Mouse (Mus musculus): ENCODE measurements around the gene Apoa2. TPM values are rescaled to one million over a fixed set of nuclear protein-coding genes. Genes with fewer than 3 reads are reported as not detected.

Apoa2 gene
- polyA plus RNA-seq, 1 experiment from 2014 or later = 347 TPM

- Histone ChIP-seq H3K36me3 (ENCODE audit: control insufficient read depth, insufficient read depth, low read length) (0 out of 2 replicates have a peak, but pooled peaks cover 2% of the 10 kb centered on the region), H3K27ac (ENCODE audit: low read length) (peak within 1 kb of the TSS; percentile 92), H3K9me3 (replicated peaks; ENCODE audit: control insufficient read depth, low read length) (0 out of 2 replicates have a peak, but pooled peaks cover 2% of the 10 kb centered on the region), H3K4me2 (ENCODE audit: low read depth, low read length) (peak within 1 kb of the TSS; percentile 56), H3K9ac (ENCODE audit: low read length) (peak within 1 kb of the TSS; percentile 66), H3K27me3 (ENCODE audit: control insufficient read depth, insufficient read depth, low read length) (no peaks in the 10 kb centered on the region), H3K4me3 (replicated peaks; ENCODE audit: low read length) (peak within 1 kb of the TSS; percentile 48), H3K4me1 (ENCODE audit: control insufficient read depth, insufficient read depth, low read length) (peaks cover 46% of the 10 kb centered on the region)
- WGBS = 21% methylated on average over 5 of the region's 5 CpGs
- no peak for ATAC-seq (ENCODE audit: insufficient read depth, low FRiP score)
These were observed 25.2 kb downstream of the Apoa2 start, which contains the start of gene Adamts4 for GRCm38 (mm10) chr1:171249913-171250600. TSS of gene Adamts4 (plus strand) at chr1:171250421.

DNA sequence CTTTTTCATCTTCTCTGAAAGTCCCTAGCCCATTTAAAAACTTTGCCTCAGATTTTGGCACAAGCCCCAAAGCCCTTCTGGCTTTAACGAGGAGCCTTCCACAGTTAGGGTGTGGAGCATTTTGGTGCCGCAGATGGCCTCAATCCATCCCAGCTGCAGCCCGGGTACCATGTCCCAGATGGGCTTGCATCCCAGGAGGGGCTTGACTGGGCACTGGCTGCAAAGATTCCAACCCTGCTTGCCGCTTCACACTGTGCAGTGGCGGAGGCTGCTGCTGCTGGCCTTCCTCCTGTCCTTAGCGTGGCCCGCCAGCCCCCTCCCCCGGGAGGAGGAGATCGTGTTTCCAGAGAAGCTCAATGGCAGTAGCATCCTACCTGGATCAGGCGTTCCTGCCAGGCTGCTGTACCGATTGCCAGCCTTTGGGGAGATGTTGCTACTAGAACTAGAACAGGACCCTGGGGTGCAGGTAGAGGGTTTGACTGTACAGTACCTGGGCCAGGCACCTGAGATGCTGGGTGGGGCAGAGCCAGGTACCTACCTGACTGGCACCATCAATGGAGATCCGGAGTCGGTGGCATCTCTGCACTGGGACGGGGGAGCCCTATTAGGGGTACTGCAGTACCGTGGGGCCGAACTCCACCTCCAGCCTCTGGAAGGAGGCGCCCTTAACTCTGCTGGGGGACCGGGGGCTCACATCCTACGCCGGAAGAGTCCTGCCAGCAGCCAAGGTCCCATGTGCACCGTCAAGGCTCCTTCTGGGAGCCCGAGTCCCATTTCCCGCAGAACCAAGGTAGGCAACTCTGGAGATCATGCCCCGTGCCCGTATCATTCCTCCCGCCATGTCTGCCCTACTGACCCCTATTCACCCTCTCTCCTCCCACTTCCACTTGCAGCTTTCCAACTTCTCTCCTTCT lies 26.1 kb downstream of the Apoa2 start, which contains the start of gene Ndufs2:
Gene Ndufs2 (minus strand): TSS at position 709 of the 914 bp plus-strand sequence.
- Histone ChIP-seq H3K36me3 (ENCODE audit: control insufficient read depth, insufficient read depth, low read length) (0 out of 2 replicates have a peak, but pooled peaks cover 2% of the 10 kb centered on the region), H3K9ac (ENCODE audit: low read length) (peak within 1 kb of the TSS; percentile 66), H3K27ac (ENCODE audit: low read length) (peak within 1 kb of the TSS; percentile 92), H3K4me1 (ENCODE audit: control insufficient read depth, insufficient read depth, low read length) (peaks cover 41% of the 10 kb centered on the region), H3K4me3 (replicated peaks; ENCODE audit: low read length) (peak within 1 kb of the TSS; percentile 48), H3K4me2 (ENCODE audit: low read depth, low read length) (peak within 1 kb of the TSS; percentile 56), H3K9me3 (replicated peaks; ENCODE audit: control insufficient read depth, low read length) (0 out of 2 replicates have a peak, but pooled peaks cover 2% of the 10 kb centered on the region), H3K27me3 (ENCODE audit: control insufficient read depth, insufficient read depth, low read length) (no peaks in the 10 kb centered on the region)
- no peak for ATAC-seq (ENCODE audit: insufficient read depth, low FRiP score)
- 25% methylated on average over 26 of the region's 26 CpGs for WGBS

GRCm38 (mm10) chr1:171251594-171252324 lies 26.9 kb downstream of the Apoa2 start:
- H3K36me3 ChIP-seq (ENCODE audit: control insufficient read depth, insufficient read depth, low read length) = 0 out of 2 replicates have a peak, but pooled peaks cover 2% of the 10 kb centered on the region
- H3K4me2 ChIP-seq (ENCODE audit: low read depth, low read length) = peak overlapping the region; percentile 56
- ATAC-seq (ENCODE audit: insufficient read depth, low FRiP score) = peak; percentile 60
- 10% methylated on average over 13 of the region's 13 CpGs for WGBS
- H3K9ac ChIP-seq (ENCODE audit: low read length) = peak overlapping the region; percentile 66
- peaks cover 36% of the 10 kb centered on the region for H3K4me1 ChIP-seq (ENCODE audit: control insufficient read depth, insufficient read depth, low read length)
- H3K27me3 ChIP-seq (ENCODE audit: control insufficient read depth, insufficient read depth, low read length) = no peaks in the 10 kb centered on the region
- peak overlapping the region; percentile 48 for H3K4me3 ChIP-seq (replicated peaks; ENCODE audit: low read length)
- H3K9me3 ChIP-seq (replicated peaks; ENCODE audit: control insufficient read depth, low read length) = 0 out of 2 replicates have a peak, but pooled peaks cover 2% of the 10 kb centered on the region
- peak overlapping the region; percentile 92 for H3K27ac ChIP-seq (ENCODE audit: low read length)

DNA sequence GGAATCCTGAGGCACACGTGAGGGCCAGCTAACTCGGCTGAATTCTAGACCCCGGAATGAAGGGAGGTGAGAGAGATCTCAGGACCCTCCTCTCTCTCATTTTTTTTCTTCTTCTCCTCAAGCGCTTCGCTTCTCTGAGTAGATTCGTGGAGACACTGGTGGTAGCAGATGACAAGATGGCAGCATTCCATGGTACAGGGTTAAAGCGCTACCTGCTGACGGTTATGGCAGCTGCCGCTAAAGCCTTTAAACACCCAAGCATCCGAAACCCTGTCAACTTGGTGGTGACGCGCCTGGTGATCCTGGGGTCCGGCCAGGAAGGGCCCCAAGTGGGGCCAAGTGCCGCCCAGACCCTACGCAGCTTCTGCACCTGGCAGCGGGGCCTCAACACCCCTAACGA lies 27.6 kb downstream of the Apoa2 start:
- H3K9ac ChIP-seq (ENCODE audit: low read length) = peak overlapping the region; percentile 66
- no peaks in the 10 kb centered on the region for H3K27me3 ChIP-seq (ENCODE audit: control insufficient read depth, insufficient read depth, low read length)
- no peak for ATAC-seq (ENCODE audit: insufficient read depth, low FRiP score)
- H3K27ac ChIP-seq (ENCODE audit: low read length) = peak overlapping the region; percentile 92
- H3K9me3 ChIP-seq (replicated peaks; ENCODE audit: control insufficient read depth, low read length) = 0 out of 2 replicates have a peak, but pooled peaks cover 2% of the 10 kb centered on the region
- 0 out of 2 replicates have a peak, but pooled peaks cover 2% of the 10 kb centered on the region for H3K36me3 ChIP-seq (ENCODE audit: control insufficient read depth, insufficient read depth, low read length)
- peaks cover 36% of the 10 kb centered on the region for H3K4me1 ChIP-seq (ENCODE audit: control insufficient read depth, insufficient read depth, low read length)
- peak overlapping the region; percentile 56 for H3K4me2 ChIP-seq (ENCODE audit: low read depth, low read length)
- H3K4me3 ChIP-seq (replicated peaks; ENCODE audit: low read length) = peak overlapping the region; percentile 48
- WGBS = 53% methylated on average over 17 of the region's 17 CpGs

DNA sequence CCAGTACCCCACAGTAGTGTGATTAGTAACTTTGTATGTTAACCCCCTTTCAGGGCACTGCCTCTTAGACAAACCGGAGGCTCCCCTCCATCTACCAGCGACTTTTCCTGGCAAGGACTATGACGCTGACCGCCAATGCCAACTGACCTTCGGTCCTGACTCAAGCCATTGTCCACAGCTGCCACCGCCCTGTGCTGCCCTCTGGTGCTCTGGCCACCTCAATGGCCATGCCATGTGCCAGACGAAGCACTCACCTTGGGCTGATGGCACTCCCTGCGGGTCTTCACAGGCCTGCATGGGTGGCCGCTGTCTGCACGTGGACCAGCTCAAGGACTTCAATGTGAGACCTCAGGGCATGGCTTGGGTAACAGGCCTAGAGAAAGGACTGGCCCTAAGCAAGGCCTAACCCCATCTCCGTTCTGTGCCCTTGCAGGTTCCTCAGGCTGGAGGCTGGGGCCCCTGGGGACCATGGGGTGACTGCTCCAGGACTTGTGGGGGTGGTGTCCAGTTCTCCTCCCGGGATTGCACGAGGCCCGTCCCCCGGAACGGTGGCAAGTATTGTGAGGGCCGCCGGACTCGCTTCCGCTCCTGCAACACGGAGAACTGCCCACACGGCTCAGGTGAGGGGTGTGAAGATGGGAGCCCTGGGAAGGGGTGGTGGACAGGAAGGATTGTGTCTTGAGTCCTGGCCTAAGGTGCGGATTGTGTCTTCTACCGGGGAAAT lies 31.4 kb downstream of the Apoa2 start:
- no peak for ATAC-seq (ENCODE audit: insufficient read depth, low FRiP score)
- H3K4me2 ChIP-seq (ENCODE audit: low read depth, low read length) = no peak overlapping the region
- H3K4me3 ChIP-seq (replicated peaks; ENCODE audit: low read length) = no peak overlapping the region
- no peak overlapping the region for H3K9ac ChIP-seq (ENCODE audit: low read length)
- WGBS = 86% methylated on average over 24 of the region's 24 CpGs
- peaks cover 21% of the 10 kb centered on the region for H3K4me1 ChIP-seq (ENCODE audit: control insufficient read depth, insufficient read depth, low read length)
- no peak overlapping the region for H3K27ac ChIP-seq (ENCODE audit: low read length)
- no peaks in the 10 kb centered on the region for H3K27me3 ChIP-seq (ENCODE audit: control insufficient read depth, insufficient read depth, low read length)
- 0 out of 2 replicates have a peak, but pooled peaks cover 2% of the 10 kb centered on the region for H3K36me3 ChIP-seq (ENCODE audit: control insufficient read depth, insufficient read depth, low read length)
- 0 out of 2 replicates have a peak, but pooled peaks cover 2% of the 10 kb centered on the region for H3K9me3 ChIP-seq (replicated peaks; ENCODE audit: control insufficient read depth, low read length)

DNA sequence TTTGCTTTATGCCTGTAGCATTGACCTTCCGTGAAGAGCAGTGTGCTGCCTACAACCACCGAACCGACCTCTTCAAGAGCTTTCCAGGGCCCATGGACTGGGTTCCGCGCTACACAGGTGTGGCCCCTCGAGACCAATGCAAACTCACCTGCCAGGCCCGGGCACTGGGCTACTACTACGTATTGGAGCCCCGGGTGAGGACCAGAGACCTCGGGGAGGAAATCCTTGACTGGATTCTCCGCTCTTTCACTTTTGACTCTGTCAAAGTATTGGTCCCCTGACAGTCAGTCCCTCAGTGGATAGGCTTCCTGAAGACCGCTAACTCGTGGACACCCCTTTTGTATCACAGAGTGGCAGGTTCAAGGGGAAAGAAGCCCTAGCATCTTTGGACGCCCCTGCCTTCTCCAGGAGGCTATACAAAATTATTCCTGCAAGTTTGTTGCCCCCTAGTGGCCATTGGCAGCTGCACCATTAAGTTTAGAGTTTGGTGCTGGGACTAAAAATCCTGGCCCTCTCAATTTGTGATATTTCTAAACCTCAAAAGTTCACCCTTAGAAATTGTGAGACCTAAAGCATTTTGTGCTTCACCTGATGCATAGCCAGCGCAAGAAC lies 32.2 kb downstream of the Apoa2 start:
- no peak overlapping the region for H3K9ac ChIP-seq (ENCODE audit: low read length)
- no peak overlapping the region for H3K27ac ChIP-seq (ENCODE audit: low read length)
- 58% methylated on average over 15 of the region's 15 CpGs for WGBS
- 0 out of 2 replicates have a peak, but pooled peaks cover 2% of the 10 kb centered on the region for H3K9me3 ChIP-seq (replicated peaks; ENCODE audit: control insufficient read depth, low read length)
- H3K4me3 ChIP-seq (replicated peaks; ENCODE audit: low read length) = no peak overlapping the region
- peaks cover 22% of the 10 kb centered on the region for H3K4me1 ChIP-seq (ENCODE audit: control insufficient read depth, insufficient read depth, low read length)
- H3K27me3 ChIP-seq (ENCODE audit: control insufficient read depth, insufficient read depth, low read length) = no peaks in the 10 kb centered on the region
- H3K4me2 ChIP-seq (ENCODE audit: low read depth, low read length) = no peak overlapping the region
- no peak for ATAC-seq (ENCODE audit: insufficient read depth, low FRiP score)
- H3K36me3 ChIP-seq (ENCODE audit: control insufficient read depth, insufficient read depth, low read length) = 0 out of 2 replicates have a peak, but pooled peaks cover 2% of the 10 kb centered on the region

DNA sequence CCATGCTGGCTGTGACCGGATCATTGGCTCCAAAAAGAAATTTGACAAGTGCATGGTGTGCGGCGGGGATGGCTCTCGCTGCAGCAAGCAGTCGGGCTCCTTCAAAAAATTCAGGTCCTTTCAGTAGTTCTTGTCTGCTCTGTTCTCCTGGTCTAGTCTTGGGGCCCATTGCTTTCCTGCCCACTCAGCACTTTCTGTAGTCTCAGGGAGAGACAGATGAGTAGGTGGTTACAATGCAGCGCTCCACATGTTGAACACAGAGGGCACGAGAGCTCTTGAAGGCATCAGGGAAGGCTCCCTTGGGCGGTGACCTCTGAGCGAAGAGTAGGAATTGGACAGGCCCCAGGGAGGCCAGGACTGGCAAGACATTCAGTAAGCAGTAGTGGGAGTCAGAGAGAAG lies 32.9 kb downstream of the Apoa2 start:
- no peak for ATAC-seq (ENCODE audit: insufficient read depth, low FRiP score)
- Histone ChIP-seq H3K27me3 (ENCODE audit: control insufficient read depth, insufficient read depth, low read length) (no peaks in the 10 kb centered on the region), H3K4me2 (ENCODE audit: low read depth, low read length) (no peak overlapping the region), H3K4me3 (replicated peaks; ENCODE audit: low read length) (no peak overlapping the region), H3K27ac (ENCODE audit: low read length) (no peak overlapping the region), H3K36me3 (ENCODE audit: control insufficient read depth, insufficient read depth, low read length) (0 out of 2 replicates have a peak, but pooled peaks cover 2% of the 10 kb centered on the region), H3K9me3 (replicated peaks; ENCODE audit: control insufficient read depth, low read length) (0 out of 2 replicates have a peak, but pooled peaks cover 2% of the 10 kb centered on the region), H3K4me1 (ENCODE audit: control insufficient read depth, insufficient read depth, low read length) (peaks cover 21% of the 10 kb centered on the region), H3K9ac (ENCODE audit: low read length) (no peak overlapping the region)
- WGBS = 87% methylated on average over 9 of the region's 9 CpGs
